ENCODE assay signal across 8 mouse cellular contexts in the genomic region with DNA sequence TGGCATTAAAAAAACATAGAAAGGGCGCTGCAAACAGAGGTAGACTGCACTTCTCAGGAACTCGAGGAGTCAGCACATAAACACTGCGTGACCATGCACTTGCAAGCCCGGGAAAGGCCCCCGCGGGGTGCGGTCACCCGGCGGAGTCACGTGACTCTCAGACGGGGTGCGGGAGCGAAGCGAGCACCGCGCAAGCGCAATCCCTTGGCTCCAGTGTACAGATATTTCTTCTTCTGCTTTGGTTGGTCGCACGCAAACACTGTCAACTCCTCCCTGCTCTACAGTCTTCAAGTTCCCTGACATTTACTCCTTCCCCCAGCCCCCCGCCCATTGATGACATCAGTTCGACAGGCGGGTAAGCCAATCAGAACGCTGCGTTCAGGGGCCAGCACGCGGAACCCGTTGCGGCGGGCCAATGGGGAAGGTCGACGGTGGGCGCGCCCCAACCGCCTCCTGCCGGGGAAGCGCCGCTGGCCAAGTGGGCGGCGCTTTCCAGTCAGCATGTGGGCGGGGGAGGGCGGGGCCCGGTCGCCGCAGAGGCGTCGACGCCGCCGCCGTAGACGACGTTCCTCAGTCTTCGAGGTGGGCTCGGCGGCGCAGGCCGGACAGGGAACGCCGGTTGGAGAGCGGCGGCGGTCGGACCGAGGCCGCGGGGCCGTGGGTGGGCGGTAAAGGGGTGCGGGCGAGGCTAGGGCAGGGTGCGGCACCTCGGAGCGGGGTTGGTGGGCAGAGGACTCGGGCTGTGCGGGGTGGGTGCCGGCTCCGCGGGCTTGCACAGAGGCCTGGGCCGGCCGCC. TPM values are rescaled to one million over a fixed set of nuclear protein-coding genes. Genes with fewer than 3 reads are reported as not detected.
DNase-seq lines count a peak whose midpoint lies in the region; ATAC-seq lines count a peak whose summit lies in the region.

A gene (plus strand): TSS at position 537 of the 796 bp plus-strand sequence.

- DNase-seq in Muller cell, postnatal 12 days (ENCODE audit: inconsistent ontology term), result peak; percentile 100
- peak; percentile 100 for DNase-seq in cerebellum, adult 9-11 months
- DNase-seq in frontal cortex, adult 2 months (ENCODE audit: extremely low spot score in 1 of 2, low spot score in 1 of 2), result peak; percentile 97 to 98
- peak; percentile 97 for DNase-seq in hindbrain, embryonic 11.5 days (ENCODE audit: low spot score)
- peak; percentile 95 to 97 for DNase-seq in layer of hippocampus, postnatal 10 days (ENCODE audit: low spot score in 2 of 2)
- peak; percentile 99 for DNase-seq in lung, postnatal 10 days
- DNase-seq in ovary, postnatal 36 days (ENCODE audit: low spot score), result peak; percentile 97
- peak; percentile 97 for DNase-seq in thymus, postnatal 25 days

- no peaks in the 10 kb centered on the region for H3K27me3 ChIP-seq in hindbrain, embryonic 11.5 days (ENCODE audit: control insufficient read depth, insufficient read depth, low read length)

- peak within 1 kb of the TSS; percentile 100 for H3K4me3 ChIP-seq in hindbrain, embryonic 11.5 days (ENCODE audit: low read depth, low read length)

- peak within 1 kb of the TSS; percentile 90 for H3K27ac ChIP-seq in hindbrain, embryonic 11.5 days (ENCODE audit: low read depth, low read length)

- ATAC-seq in hindbrain, embryonic 11.5 days (ENCODE audit: low FRiP score), result peak; percentile 96

- H3K9me3 ChIP-seq in hindbrain, embryonic 11.5 days (ENCODE audit: control insufficient read depth, low read length), result no peaks in the 10 kb centered on the region

- no peaks in the 10 kb centered on the region for H3K4me1 ChIP-seq in hindbrain, embryonic 11.5 days (replicated peaks; ENCODE audit: control insufficient read depth, insufficient read depth, low read length)

- WGBS in hindbrain, embryonic 11.5 days, result under 1% methylated on average over 68 of the region's 80 CpGs

- H3K9ac ChIP-seq in hindbrain, embryonic 11.5 days (ENCODE audit: low read depth, low read length), result peak within 1 kb of the TSS; percentile 100

- peak within 1 kb of the TSS; percentile 83 for H3K4me2 ChIP-seq in hindbrain, embryonic 11.5 days (replicated peaks; ENCODE audit: low read depth, low read length)

- no peaks in the 10 kb centered on the region for H3K36me3 ChIP-seq in hindbrain, embryonic 11.5 days (ENCODE audit: control insufficient read depth, insufficient read depth, low read length)

RNA-seq across cellular contexts. Expression of the gene that starts here (rescaled TPM):
- 47.8 and 47.9 TPM in 2 replicates for polyA plus RNA-seq in frontal cortex, adult 2 months (2012; rRNA removed)
- polyA plus RNA-seq in hindbrain, embryonic 11.5 days (2014; fragmentation: Nextera tagmentation; extraction: Ambion mirVana), result 20.7 and 23.0 TPM in 2 replicates
- 100 to 1,000 TPM; 119 to 135 TPM for total RNA-seq in layer of hippocampus, postnatal 10 days (2021)

Comparison
In these comparisons a context has a peak if more than half of its experiments do, and no peak if none do; other contexts are left out.
1. Peak in every context shown above with its lines: DNase-seq, ATAC-seq, H3K4me3 ChIP-seq and H3K27ac ChIP-seq.